Mouse (Mus musculus) embryonic facial prominence, embryonic 15.5 days (tissue): ENCODE results near the gene Cyp4x1. TPM values are rescaled to one million over a fixed set of nuclear protein-coding genes. Genes with fewer than 3 reads are reported as not detected.

Experiments
- ATAC-seq: fragments of 200-750 bp; cut with Nextera tagmentation; 2 replicates; pipeline ENCODE4 v1.8.0; 2017; ENCODE audit warnings: low read depth, moderate TSS enrichment; ENCODE audit not compliant: insufficient number of reproducible peaks, low FRiP score, low TSS enrichment
- H3K27ac ChIP-seq: fragments of 300-500 bp; sonication (generic); replicated peaks from 2 replicates; pipeline ENCODE4 v1.5.1; 2015; ENCODE audit warnings: mild to moderate bottlenecking, inconsistent platforms
- H3K27me3 ChIP-seq: fragments of 300-500 bp; sonication (generic); 2 replicates; pipeline ENCODE4 v1.6.1; 2015; ENCODE audit warnings: inconsistent platforms
- H3K36me3 ChIP-seq: fragments of 300-500 bp; sonication (generic); 2 replicates; pipeline ENCODE4 v1.6.1; 2015; ENCODE audit warnings: mild to moderate bottlenecking, inconsistent platforms
- H3K4me1 ChIP-seq: fragments of 300-500 bp; sonication (generic); 2 replicates; pipeline ENCODE4 v1.6.1; 2015; ENCODE audit warnings: inconsistent platforms
- H3K4me2 ChIP-seq: fragments of 300-500 bp; sonication (generic); replicated peaks from 2 replicates; pipeline ENCODE4 v1.6.1; 2015; ENCODE audit warnings: mild to moderate bottlenecking, inconsistent platforms
- H3K4me3 ChIP-seq: fragments of 300-500 bp; sonication (generic); replicated peaks from 2 replicates; pipeline ENCODE4 v1.5.1; 2015; ENCODE audit warnings: mild to moderate bottlenecking, inconsistent platforms
- H3K9ac ChIP-seq: fragments of 300-500 bp; sonication (generic); 2 replicates; pipeline ENCODE4 v1.6.1; 2015; ENCODE audit warnings: inconsistent platforms
- H3K9me3 ChIP-seq: fragments of 300-500 bp; sonication (generic); replicated peaks from 2 replicates; pipeline ENCODE4 v1.6.1; 2016; ENCODE audit warnings: inconsistent platforms
- WGBS: fragments of 180-500 bp; shearing (Covaris S2); methylation state at CpG from one replicate; pipeline ENCODE4 v1.1.7; 2015; 5-methylcytosine and 5-hydroxymethylcytosine counted together
- polyA plus RNA-seq: library from polyadenylated mRNA; unstranded; fragments of >200 nt; fragmentation: Nextera tagmentation; extraction: Ambion mirVana; gene quantifications from 2 replicates; pipeline ENCODE4 v1.2.1, GENCODE M21; 2015

Gene Cyp4x1
- polyA plus RNA-seq, 1 experiment from 2014 or later = 0.15 TPM

DNA sequence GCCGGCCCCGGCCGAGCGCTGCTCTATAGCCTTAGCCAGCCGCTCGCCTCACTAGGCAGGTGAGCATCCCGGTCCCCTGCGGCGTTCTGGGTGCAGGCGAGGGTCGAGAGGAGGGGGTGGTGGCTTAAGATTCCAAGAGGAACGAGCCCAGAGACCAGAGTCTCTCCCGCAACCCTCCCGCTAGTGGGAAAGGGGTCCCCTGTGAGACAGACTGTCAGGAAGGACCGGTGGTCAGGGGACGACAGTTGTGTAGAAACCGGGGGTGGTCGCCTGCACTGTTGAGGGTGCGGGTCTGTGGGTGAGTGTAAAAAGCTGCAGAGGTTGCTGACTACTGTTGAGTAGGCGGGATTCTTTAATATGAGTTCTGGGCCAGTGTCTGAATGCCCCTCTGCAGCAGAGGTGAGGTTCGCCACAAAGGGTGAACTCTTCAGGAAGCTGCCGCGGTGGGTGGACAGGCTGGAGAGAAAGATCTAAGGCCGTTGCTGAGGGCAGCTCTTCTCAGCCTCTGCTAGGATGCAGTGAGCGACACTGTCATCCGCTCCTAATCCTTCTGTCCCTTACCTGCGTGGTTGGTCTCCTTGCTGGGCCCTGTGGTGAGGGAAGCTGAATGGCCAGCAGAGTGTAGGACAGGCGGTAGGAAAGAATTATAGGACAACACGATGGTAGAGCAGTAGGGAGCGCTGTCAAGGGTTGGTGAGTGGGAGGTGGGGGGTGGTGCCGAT, 70.4 kb downstream of the Cyp4x1 start:
- H3K9me3 ChIP-seq = no peaks in the 10 kb centered on the region
- peak overlapping the region; percentile 96 for H3K4me2 ChIP-seq
- no peak overlapping the region for H3K9ac ChIP-seq
- no peak for ATAC-seq
- WGBS = under 1% methylated on average over 31 of the region's 31 CpGs
- H3K4me3 ChIP-seq = peak overlapping the region; percentile 49
- peaks cover 93% of the 10 kb centered on the region for H3K27me3 ChIP-seq
- no peaks in the 10 kb centered on the region for H3K36me3 ChIP-seq
- no peak overlapping the region for H3K27ac ChIP-seq
- peaks cover 16% of the 10 kb centered on the region for H3K4me1 ChIP-seq

DNA sequence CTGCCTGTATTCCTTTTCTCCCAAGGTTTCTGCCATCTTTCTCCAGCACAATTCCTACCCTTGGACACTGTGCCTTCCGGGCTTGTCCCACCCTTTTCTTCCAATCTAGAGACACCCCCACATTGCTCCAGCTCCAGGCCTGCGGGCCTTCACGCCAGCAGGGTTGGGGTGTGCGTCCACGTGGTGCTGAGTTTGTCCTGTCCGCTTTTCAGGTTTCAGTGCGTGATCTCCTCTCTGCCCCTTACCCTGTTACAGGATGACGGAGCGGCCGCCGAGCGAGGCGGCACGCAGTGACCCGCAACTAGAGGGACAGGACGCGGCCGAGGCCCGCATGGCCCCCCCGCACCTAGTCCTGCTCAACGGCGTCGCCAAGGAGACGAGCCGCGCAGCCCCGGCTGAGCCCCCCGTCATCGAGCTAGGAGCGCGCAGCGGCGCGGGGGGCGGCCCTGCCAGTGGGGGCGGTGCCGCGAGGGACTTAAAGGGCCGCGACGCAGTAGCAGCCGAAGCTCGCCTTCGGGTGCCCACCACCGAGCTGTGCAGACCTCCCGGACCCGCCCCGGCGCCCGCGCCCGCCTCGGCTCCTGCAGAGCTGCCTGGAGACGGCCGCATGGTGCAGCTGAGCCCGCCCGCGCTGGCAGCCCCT, 71.1 kb downstream of the Cyp4x1 start:
- Histone ChIP-seq H3K27ac (no peak overlapping the region), H3K4me1 (peaks cover 16% of the 10 kb centered on the region), H3K27me3 (peaks cover 91% of the 10 kb centered on the region), H3K9me3 (no peaks in the 10 kb centered on the region), H3K4me3 (peak overlapping the region; percentile 49), H3K36me3 (no peaks in the 10 kb centered on the region), H3K4me2 (peak overlapping the region; percentile 96), H3K9ac (no peak overlapping the region)
- peak; percentile 78 for ATAC-seq
- under 1% methylated on average over 58 of the region's 58 CpGs for WGBS

GRCm38 (mm10) chr4:115062540-115062874, 71.6 kb downstream of the Cyp4x1 start:
- WGBS = under 1% methylated on average over 9 of the region's 9 CpGs
- no peak for ATAC-seq
- no peak overlapping the region for H3K9ac ChIP-seq
- no peaks in the 10 kb centered on the region for H3K36me3 ChIP-seq
- H3K27ac ChIP-seq = no peak overlapping the region
- peak overlapping the region; percentile 96 for H3K4me2 ChIP-seq
- peak overlapping the region; percentile 49 for H3K4me3 ChIP-seq
- H3K9me3 ChIP-seq = no peaks in the 10 kb centered on the region
- peaks cover 94% of the 10 kb centered on the region for H3K27me3 ChIP-seq
- H3K4me1 ChIP-seq = peaks cover 19% of the 10 kb centered on the region

DNA sequence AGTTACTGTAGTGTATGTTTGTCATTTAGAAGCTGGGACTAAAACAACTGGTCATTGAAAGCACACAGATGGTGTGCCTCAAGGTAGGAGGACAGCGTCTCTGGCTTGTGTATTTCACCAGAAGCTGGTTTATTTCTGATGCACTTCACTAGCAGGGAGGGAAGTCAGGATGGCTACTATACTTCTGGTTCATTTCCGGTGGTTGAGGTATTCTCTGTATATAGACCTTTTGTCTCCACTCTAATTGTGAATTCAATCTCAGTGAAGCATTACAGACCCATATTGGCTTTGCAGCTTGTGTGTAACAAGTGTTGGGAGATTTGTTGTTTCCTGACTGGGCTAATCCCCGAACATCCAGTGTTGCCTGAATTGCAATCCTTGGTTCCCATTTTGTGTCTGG, 73.3 kb downstream of the Cyp4x1 start:
- no peak overlapping the region for H3K4me2 ChIP-seq
- no peak for ATAC-seq
- WGBS = 13% methylated on average over 3 of the region's 3 CpGs
- H3K9me3 ChIP-seq = no peaks in the 10 kb centered on the region
- H3K4me3 ChIP-seq = no peak overlapping the region
- H3K27ac ChIP-seq = no peak overlapping the region
- H3K9ac ChIP-seq = no peak overlapping the region
- H3K27me3 ChIP-seq = peaks cover 96% of the 10 kb centered on the region
- H3K4me1 ChIP-seq = peaks cover 32% of the 10 kb centered on the region
- no peaks in the 10 kb centered on the region for H3K36me3 ChIP-seq

DNA sequence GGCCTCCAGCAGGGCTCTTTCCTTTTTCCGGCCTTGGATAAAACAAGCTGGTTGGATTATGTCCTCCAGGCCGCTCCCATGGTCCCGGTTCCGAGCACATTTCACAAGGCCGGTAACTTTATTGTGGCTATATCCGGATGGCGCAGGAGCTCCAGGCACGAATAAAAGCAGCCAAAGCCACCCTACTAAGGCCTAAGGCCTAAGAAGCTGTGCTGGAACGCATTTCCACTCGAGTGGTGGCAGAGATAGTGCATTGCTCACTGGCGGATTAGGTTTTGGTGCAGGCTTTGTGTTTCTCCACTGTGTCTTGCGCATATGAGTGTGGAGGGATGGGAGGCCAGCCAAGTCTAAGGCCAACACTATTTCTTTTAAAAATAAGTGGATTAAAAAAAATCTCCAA, 74.2 kb downstream of the Cyp4x1 start:
- ATAC-seq = no peak
- Histone ChIP-seq H3K36me3 (no peaks in the 10 kb centered on the region), H3K4me3 (peak overlapping the region; percentile 16; the same call in 1 of the 2 replicates), H3K27me3 (peaks cover 96% of the 10 kb centered on the region), H3K9ac (no peak overlapping the region), H3K9me3 (no peaks in the 10 kb centered on the region), H3K27ac (no peak overlapping the region), H3K4me2 (no peak overlapping the region), H3K4me1 (peaks cover 32% of the 10 kb centered on the region)
- 12% methylated on average over 12 of the region's 12 CpGs for WGBS

GRCm38 (mm10) chr4:115058871-115059590, 75.0 kb downstream of the Cyp4x1 start:
- H3K9ac ChIP-seq = no peak overlapping the region
- H3K27ac ChIP-seq = no peak overlapping the region
- no peaks in the 10 kb centered on the region for H3K9me3 ChIP-seq
- H3K4me2 ChIP-seq = no peak overlapping the region
- no peaks in the 10 kb centered on the region for H3K36me3 ChIP-seq
- ATAC-seq = no peak
- peak overlapping the region; percentile 44; the same call in 1 of the 2 replicates for H3K4me3 ChIP-seq
- peaks cover 32% of the 10 kb centered on the region for H3K4me1 ChIP-seq
- H3K27me3 ChIP-seq = peaks cover 96% of the 10 kb centered on the region
- 2% methylated on average over 23 of the region's 23 CpGs for WGBS

DNA sequence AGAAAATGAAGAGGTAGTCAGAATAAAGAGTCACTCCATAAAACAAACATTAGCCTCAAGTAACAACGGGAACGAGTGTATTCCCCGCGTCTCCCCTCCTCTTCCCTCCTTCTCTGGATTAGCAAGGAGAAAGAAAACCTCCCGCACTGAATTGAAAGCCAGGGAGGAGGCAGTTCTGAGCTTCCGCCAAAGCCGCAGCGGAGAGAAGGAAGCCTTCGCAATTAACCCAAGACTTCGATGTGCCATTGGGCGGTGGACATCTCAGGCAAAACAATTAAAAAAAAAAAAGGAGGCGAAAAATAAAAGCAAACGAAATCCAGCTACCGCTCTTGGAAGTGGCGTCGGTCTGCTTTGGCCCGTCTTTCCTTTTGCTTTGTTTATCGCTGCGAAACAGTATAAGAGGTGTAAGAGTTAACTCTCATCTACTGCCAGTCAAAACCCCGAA, 75.7 kb downstream of the Cyp4x1 start:
- ATAC-seq = no peak
- Histone ChIP-seq H3K27ac (no peak overlapping the region), H3K36me3 (no peaks in the 10 kb centered on the region), H3K9ac (no peak overlapping the region), H3K4me1 (peaks cover 25% of the 10 kb centered on the region), H3K4me3 (peak overlapping the region; percentile 44), H3K27me3 (peaks cover 95% of the 10 kb centered on the region), H3K4me2 (no peak overlapping the region), H3K9me3 (no peaks in the 10 kb centered on the region)
- WGBS = under 1% methylated on average over 20 of the region's 20 CpGs

DNA sequence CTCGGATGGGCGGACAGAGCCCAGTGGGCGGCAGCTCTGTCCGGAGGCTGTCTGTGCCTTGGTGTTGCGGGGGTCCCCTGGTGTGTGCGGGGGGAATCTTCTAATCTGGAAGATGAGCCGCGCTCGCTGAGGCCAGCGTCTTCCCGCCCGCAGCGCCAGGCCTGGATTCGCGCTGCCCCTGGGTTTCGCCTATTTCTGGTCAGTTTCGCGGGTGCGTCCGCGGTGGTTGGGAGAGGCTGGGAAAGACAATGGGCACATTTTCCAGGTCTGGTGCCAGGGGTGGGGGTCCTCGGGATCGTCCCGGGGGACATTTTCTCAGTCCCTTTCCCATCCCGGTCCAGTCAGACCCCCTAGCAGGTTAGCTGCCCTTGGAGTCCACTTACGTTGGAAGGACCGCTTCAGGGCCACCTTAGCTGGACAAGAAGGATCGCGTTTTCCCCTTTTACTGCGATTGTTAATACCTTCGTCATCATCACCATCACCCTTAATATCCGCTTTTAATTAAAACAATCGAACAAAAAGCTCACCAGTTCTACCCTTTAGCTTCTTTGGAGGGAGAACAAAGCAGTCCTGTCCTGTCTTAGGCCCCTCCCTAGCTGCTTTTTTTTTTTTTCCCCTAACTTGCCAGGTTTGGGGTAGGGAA, 76.3 kb downstream of the Cyp4x1 start:
- 0 out of 2 replicates have a peak, but pooled peaks have one; percentile 22 for ATAC-seq
- H3K4me3 ChIP-seq = peak overlapping the region; percentile 44
- peaks cover 21% of the 10 kb centered on the region for H3K4me1 ChIP-seq
- no peaks in the 10 kb centered on the region for H3K9me3 ChIP-seq
- H3K27me3 ChIP-seq = peaks cover 94% of the 10 kb centered on the region
- H3K36me3 ChIP-seq = no peaks in the 10 kb centered on the region
- WGBS = 1% methylated on average over 33 of the region's 33 CpGs
- peak overlapping the region; percentile 10; the same call in 1 of the 2 replicates for H3K4me2 ChIP-seq
- no peak overlapping the region for H3K9ac ChIP-seq
- H3K27ac ChIP-seq = peak overlapping the region; percentile 34; the same call in 1 of the 2 replicates

GRCm38 (mm10) chr4:115056921-115057673, 77.0 kb downstream of the Cyp4x1 start:
- H3K4me3 ChIP-seq = peak overlapping the region; percentile 44
- H3K27me3 ChIP-seq = peaks cover 94% of the 10 kb centered on the region
- peaks cover 20% of the 10 kb centered on the region for H3K4me1 ChIP-seq
- WGBS = under 1% methylated on average over 48 of the region's 48 CpGs
- peak overlapping the region; percentile 68 for H3K4me2 ChIP-seq
- no peaks in the 10 kb centered on the region for H3K36me3 ChIP-seq
- ATAC-seq = peak; percentile 71; the same call in 1 of the 2 replicates
- no peak overlapping the region for H3K9ac ChIP-seq
- 0 out of 2 replicates have a peak overlapping the region, but pooled peaks have one; percentile 17 for H3K27ac ChIP-seq
- H3K9me3 ChIP-seq = no peaks in the 10 kb centered on the region

DNA sequence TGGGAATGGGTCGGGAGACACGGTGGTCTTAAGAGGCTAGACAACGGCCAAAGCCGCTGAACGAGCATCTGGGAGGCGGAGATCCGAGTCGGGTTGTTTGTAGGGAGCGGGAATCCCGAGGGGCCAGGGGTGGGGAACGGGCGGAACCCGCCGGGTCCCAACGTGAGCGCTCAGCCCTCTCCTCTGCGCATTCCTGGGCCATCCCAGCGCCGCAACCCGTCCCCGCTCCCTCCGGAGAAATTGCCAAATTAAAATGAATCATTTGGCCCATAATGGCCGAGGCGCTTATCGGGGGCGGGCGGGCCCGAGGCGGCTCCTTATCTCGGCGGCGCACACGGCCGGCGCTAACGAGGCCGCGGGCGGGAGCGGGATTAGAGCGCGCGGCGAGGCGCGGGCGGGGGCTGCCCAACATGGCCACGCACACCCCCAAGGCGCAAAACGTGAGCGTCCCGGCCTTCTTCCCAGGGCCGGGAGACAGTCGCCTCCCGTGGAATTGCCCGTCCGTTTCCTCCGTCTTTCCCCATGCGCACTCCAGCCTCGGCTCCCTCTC, 77.6 kb downstream of the Cyp4x1 start, which contains the start of gene Tal1:
Gene Tal1, plus strand, starts transcription at position 56 of the 550 bp plus-strand sequence.
- Histone ChIP-seq H3K4me1 (peaks cover 20% of the 10 kb centered on the region), H3K27me3 (peaks cover 94% of the 10 kb centered on the region), H3K9ac (no peak within 1 kb of the TSS), H3K36me3 (no peaks in the 10 kb centered on the region), H3K9me3 (no peaks in the 10 kb centered on the region), H3K27ac (0 out of 2 replicates have a peak within 1 kb of the TSS, but pooled peaks have one; percentile 17), H3K4me2 (peak within 1 kb of the TSS; percentile 68), H3K4me3 (peak within 1 kb of the TSS; percentile 44)
- no peak for ATAC-seq
- 1% methylated on average over 51 of the region's 60 CpGs for WGBS
